Mouse (Mus musculus): ENCODE results near the gene Fam24b. TPM values are rescaled to one million over a fixed set of nuclear protein-coding genes. Genes with fewer than 3 reads are reported as not detected.

Gene Fam24b
- polyA plus RNA-seq (2015; fragmentation: Nextera tagmentation; extraction: Ambion mirVana): not detected in 2 replicates

- H3K9ac ChIP-seq (replicated peaks): no peak within 1 kb of the TSS
- DNase-seq: no peak
- H3K9me3 ChIP-seq (ENCODE audit: low read length): no peaks in the 10 kb centered on the region
- H3K4me3 ChIP-seq (ENCODE audit: low read depth, low read length): no peak within 1 kb of the TSS
- 74% methylated on average over 5 of the region's 5 CpGs for WGBS (ENCODE audit: insufficient replicate concordance)
- no peaks in the 10 kb centered on the region for H3K4me1 ChIP-seq (ENCODE audit: insufficient read depth)
- no peaks in the 10 kb centered on the region for H3K27me3 ChIP-seq (ENCODE audit: insufficient read depth, low read length)
- H3K36me3 ChIP-seq (replicated peaks; ENCODE audit: insufficient read depth, low read length): no peaks in the 10 kb centered on the region
- TF ChIP-seq CTCF (IDR thresholded peaks at IDR 0.05; ENCODE audit: low read depth) (no peak), EP300 (IDR thresholded peaks at IDR 0.05; ENCODE audit: low read depth) (no peak)
- no peak for ATAC-seq
- H3K27ac ChIP-seq (ENCODE audit: low read depth): no peak within 1 kb of the TSS
- H3K4me2 ChIP-seq (ENCODE audit: low read depth, low read length): no peak within 1 kb of the TSS
These were observed at the start of gene Fam24b for GRCm38 (mm10) chr7:131329416-131329815. Gene Fam24b (minus strand): TSS chr7:131329516.

- H3K4me3 ChIP-seq (ENCODE audit: low read depth, low read length): peak overlapping the region; percentile 75
- TF ChIP-seq EP300 (IDR thresholded peaks at IDR 0.05; ENCODE audit: low read depth) (no peak), CTCF (IDR thresholded peaks at IDR 0.05; ENCODE audit: low read depth) (0 out of 2 replicates have a peak, but pooled peaks have one; percentile 11)
- peaks cover 16% of the 10 kb centered on the region for H3K4me1 ChIP-seq (ENCODE audit: insufficient read depth)
- ATAC-seq (no peak), DNase-seq (no peak)
- peak overlapping the region; percentile 91 for H3K4me2 ChIP-seq (ENCODE audit: low read depth, low read length)
- no peak overlapping the region for H3K27ac ChIP-seq (ENCODE audit: low read depth)
- WGBS (ENCODE audit: insufficient replicate concordance): 47% methylated on average over 9 of the region's 9 CpGs
- no peaks in the 10 kb centered on the region for H3K27me3 ChIP-seq (ENCODE audit: insufficient read depth, low read length)
- H3K9me3 ChIP-seq (ENCODE audit: low read length): no peaks in the 10 kb centered on the region
- no peaks in the 10 kb centered on the region for H3K36me3 ChIP-seq (replicated peaks; ENCODE audit: insufficient read depth, low read length)
- H3K9ac ChIP-seq (replicated peaks): peak overlapping the region; percentile 84; the same call in 1 of the 2 replicates
These were observed 42.8 kb upstream of the Fam24b start for GRCm38 (mm10) chr7:131371880-131372651.

- peak overlapping the region; percentile 75 for H3K4me3 ChIP-seq (ENCODE audit: low read depth, low read length)
- no peaks in the 10 kb centered on the region for H3K27me3 ChIP-seq (ENCODE audit: insufficient read depth, low read length)
- peak overlapping the region; percentile 91 for H3K4me2 ChIP-seq (ENCODE audit: low read depth, low read length)
- TF ChIP-seq EP300 (IDR thresholded peaks at IDR 0.05; ENCODE audit: low read depth) (no peak), CTCF (IDR thresholded peaks at IDR 0.05; ENCODE audit: low read depth) (no peak)
- no peaks in the 10 kb centered on the region for H3K36me3 ChIP-seq (replicated peaks; ENCODE audit: insufficient read depth, low read length)
- 8% methylated on average over 9 of the region's 9 CpGs for WGBS (ENCODE audit: insufficient replicate concordance)
- H3K9ac ChIP-seq (replicated peaks): peak overlapping the region; percentile 84
- DNase-seq: no peak
- peak overlapping the region; percentile 90 for H3K27ac ChIP-seq (ENCODE audit: low read depth)
- H3K4me1 ChIP-seq (ENCODE audit: insufficient read depth): peaks cover 16% of the 10 kb centered on the region
- H3K9me3 ChIP-seq (ENCODE audit: low read length): no peaks in the 10 kb centered on the region
- no peak for ATAC-seq
These were observed 42.1 kb upstream of the Fam24b start for GRCm38 (mm10) chr7:131371470-131371860.

GRCm38 (mm10) chr7:131370648-131371469 is 41.5 kb upstream of the Fam24b start, which contains the start of gene Pstk:
Gene Pstk (plus strand): TSS chr7:131371141.
- 4% methylated on average over 47 of the region's 47 CpGs for WGBS (ENCODE audit: insufficient replicate concordance)
- ATAC-seq (peak; percentile 95), DNase-seq (peak; percentile 90)
- Histone ChIP-seq H3K9ac (replicated peaks) (peak within 1 kb of the TSS; percentile 84), H3K4me2 (ENCODE audit: low read depth, low read length) (peak within 1 kb of the TSS; percentile 91), H3K36me3 (replicated peaks; ENCODE audit: insufficient read depth, low read length) (no peaks in the 10 kb centered on the region), H3K4me1 (ENCODE audit: insufficient read depth) (peaks cover 16% of the 10 kb centered on the region), H3K27ac (ENCODE audit: low read depth) (peak within 1 kb of the TSS; percentile 90), H3K27me3 (ENCODE audit: insufficient read depth, low read length) (no peaks in the 10 kb centered on the region), H3K9me3 (ENCODE audit: low read length) (no peaks in the 10 kb centered on the region), H3K4me3 (ENCODE audit: low read depth, low read length) (peak within 1 kb of the TSS; percentile 75)
- peak; percentile 96 for TF ChIP-seq CTCF (IDR thresholded peaks at IDR 0.05; ENCODE audit: low read depth)
- TF ChIP-seq EP300 (IDR thresholded peaks at IDR 0.05; ENCODE audit: low read depth): no peak

GRCm38 (mm10) chr7:131364131-131364530 is 34.8 kb upstream of the Fam24b start:
- WGBS (ENCODE audit: insufficient replicate concordance): 83% methylated on average over 8 of the region's 8 CpGs
- Histone ChIP-seq H3K9ac (replicated peaks) (no peak overlapping the region), H3K4me2 (ENCODE audit: low read depth, low read length) (no peak overlapping the region), H3K27me3 (ENCODE audit: insufficient read depth, low read length) (no peaks in the 10 kb centered on the region), H3K4me3 (ENCODE audit: low read depth, low read length) (no peak overlapping the region), H3K27ac (ENCODE audit: low read depth) (no peak overlapping the region), H3K9me3 (ENCODE audit: low read length) (no peaks in the 10 kb centered on the region), H3K36me3 (replicated peaks; ENCODE audit: insufficient read depth, low read length) (peaks cover 3% of the 10 kb centered on the region; the same call in 1 of the 2 replicates), H3K4me1 (ENCODE audit: insufficient read depth) (peaks cover 11% of the 10 kb centered on the region)
- DNase-seq (no peak), ATAC-seq (no peak)
- TF ChIP-seq EP300 (IDR thresholded peaks at IDR 0.05; ENCODE audit: low read depth): no peak
- TF ChIP-seq CTCF (IDR thresholded peaks at IDR 0.05; ENCODE audit: low read depth): no peak
